Mouse (Mus musculus) forebrain, postnatal 0 days (tissue): ENCODE data around the gene Wdtc1. TPM values are rescaled to one million over a fixed set of nuclear protein-coding genes. Genes with fewer than 3 reads are reported as not detected.

Source experiments
- ATAC-seq: fragments of 200-750 bp; cut with Nextera tagmentation; 2 replicates; pipeline ENCODE4 v1.8.0; 2017; ENCODE audit warnings: mild to moderate bottlenecking, moderate library complexity
- DNase-seq: peaks from one replicate; pipeline ENCODE4 v3.0.0-alpha.2; 2015
- H3K27ac ChIP-seq: fragments of 300-500 bp; sonication (generic); 2 replicates; pipeline ENCODE4 v1.5.1; 2014; ENCODE audit warnings: low read depth, mild to moderate bottlenecking, antibody characterized with exemption, low read length, moderate library complexity, mixed read lengths
- H3K27me3 ChIP-seq: fragments of 300-500 bp; sonication (generic); 2 replicates; pipeline ENCODE4 v1.6.1; 2014; ENCODE audit warnings: mild to moderate bottlenecking, low read length, mixed read lengths; ENCODE audit not compliant: insufficient read depth
- H3K36me3 ChIP-seq: fragments of 300-500 bp; sonication (generic); 2 replicates; pipeline ENCODE4 v1.6.1; 2014; ENCODE audit warnings: mild to moderate bottlenecking, moderate library complexity; ENCODE audit not compliant: insufficient read depth
- H3K4me1 ChIP-seq: fragments of 300-500 bp; sonication (generic); 2 replicates; pipeline ENCODE4 v1.6.1; 2014; ENCODE audit warnings: antibody characterized with exemption; ENCODE audit not compliant: insufficient read depth
- H3K4me2 ChIP-seq: fragments of 300-500 bp; sonication (generic); 2 replicates; pipeline ENCODE4 v1.6.1; 2014; ENCODE audit warnings: low read depth, mild to moderate bottlenecking, moderate library complexity
- H3K4me3 ChIP-seq: fragments of 300-500 bp; sonication (generic); 2 replicates; pipeline ENCODE4 v1.5.1; 2014; ENCODE audit warnings: low read depth, low read length, mixed read lengths
- H3K9ac ChIP-seq: fragments of 300-500 bp; sonication (generic); 2 replicates; pipeline ENCODE4 v1.6.1; 2014; ENCODE audit warnings: mild to moderate bottlenecking
- H3K9me3 ChIP-seq: fragments of 300-500 bp; sonication (generic); 2 replicates; pipeline ENCODE4 v1.6.1; 2016; ENCODE audit warnings: low read length
- CTCF ChIP-seq: sonication (generic); IDR thresholded peaks from 2 replicates; pipeline ENCODE4 v1.5.1; 2016; ENCODE audit warnings: antibody characterized with exemption, control low read depth, low read depth
- WGBS: fragments of 180-500 bp; shearing (Covaris S2); extraction: QIAGEN DNeasy Blood & Tissue Kit; methylation state at CpG from one replicate; pipeline ENCODE4 v1.1.7; 2014; 5-methylcytosine and 5-hydroxymethylcytosine counted together
- polyA plus RNA-seq: library from polyadenylated mRNA; unstranded; fragments of >200 nt; fragmentation: Nextera tagmentation; extraction: Ambion mirVana; gene quantifications from 2 replicates; pipeline ENCODE4 v1.2.1, GENCODE M21; 2015
- total RNA-seq: library from RNA; depleted of rRNA; stranded (reverse); fragments of >200 nt; gene quantifications from 2 replicates; pipeline ENCODE4 v1.2.3, GENCODE M21; 2014; rRNA removed

The Wdtc1 gene
- total RNA-seq, result 35.5 and 43.9 TPM in 2 replicates
- 13.0 and 16.3 TPM in 2 replicates for polyA plus RNA-seq

DNA sequence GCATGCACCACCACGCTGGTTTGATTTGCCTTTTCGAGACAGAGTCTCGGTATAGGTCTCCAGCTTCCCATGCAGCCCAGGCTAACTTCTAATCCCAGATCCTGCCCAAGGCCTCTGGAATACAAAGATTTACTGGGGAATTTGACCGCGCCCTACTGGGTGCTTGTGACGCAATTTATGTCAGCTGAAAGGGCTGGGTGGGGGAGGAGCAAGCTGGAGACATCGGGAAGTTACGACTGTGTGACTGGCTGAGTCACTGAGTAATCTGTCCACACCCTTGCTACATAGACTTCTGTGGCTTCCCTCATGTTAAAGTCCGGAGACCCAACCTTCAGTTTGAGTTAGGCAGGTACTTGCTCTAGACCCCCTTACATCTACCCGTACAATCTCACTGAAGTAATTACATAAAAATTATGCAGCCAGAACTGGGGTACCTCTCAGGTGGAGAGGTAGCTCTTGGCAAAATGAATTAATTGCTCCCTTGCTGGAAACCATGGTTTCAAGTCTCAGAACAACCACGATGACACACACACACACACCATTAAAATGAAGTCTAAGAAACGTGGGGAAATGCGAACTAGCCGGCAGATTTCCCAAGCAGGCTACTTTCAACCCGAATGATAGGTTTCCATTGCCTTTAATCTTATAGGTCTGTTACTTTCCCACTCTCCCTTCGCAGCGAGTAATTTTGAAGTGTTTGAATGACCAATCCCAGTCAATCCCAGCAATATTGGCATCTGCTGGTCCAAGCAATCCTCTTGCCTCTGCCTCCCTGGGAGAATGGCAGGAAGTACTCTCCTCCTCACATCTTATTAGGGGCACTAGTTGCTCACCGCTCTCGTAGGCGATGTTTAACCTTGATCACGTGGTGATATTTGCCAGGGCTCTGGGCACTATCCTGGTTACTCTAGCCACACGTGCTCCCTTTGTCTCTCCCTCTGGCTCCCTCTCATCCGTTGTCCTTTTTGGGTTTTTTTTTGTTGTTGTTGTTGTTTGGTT lies at the start of gene Wdtc1:
Gene Wdtc1, minus strand, starts transcription at position 115 of the 999 bp plus-strand sequence.
- WGBS, result 92% methylated on average over 23 of the region's 23 CpGs
- Histone ChIP-seq H3K36me3 (no peaks in the 10 kb centered on the region), H3K4me3 (no peak within 1 kb of the TSS), H3K27me3 (no peaks in the 10 kb centered on the region), H3K9me3 (no peaks in the 10 kb centered on the region), H3K9ac (no peak within 1 kb of the TSS), H3K27ac (no peak within 1 kb of the TSS), H3K4me2 (no peak within 1 kb of the TSS), H3K4me1 (no peaks in the 10 kb centered on the region)
- DNase-seq (no peak), ATAC-seq (no peak)
- TF ChIP-seq CTCF, result no peak

DNA sequence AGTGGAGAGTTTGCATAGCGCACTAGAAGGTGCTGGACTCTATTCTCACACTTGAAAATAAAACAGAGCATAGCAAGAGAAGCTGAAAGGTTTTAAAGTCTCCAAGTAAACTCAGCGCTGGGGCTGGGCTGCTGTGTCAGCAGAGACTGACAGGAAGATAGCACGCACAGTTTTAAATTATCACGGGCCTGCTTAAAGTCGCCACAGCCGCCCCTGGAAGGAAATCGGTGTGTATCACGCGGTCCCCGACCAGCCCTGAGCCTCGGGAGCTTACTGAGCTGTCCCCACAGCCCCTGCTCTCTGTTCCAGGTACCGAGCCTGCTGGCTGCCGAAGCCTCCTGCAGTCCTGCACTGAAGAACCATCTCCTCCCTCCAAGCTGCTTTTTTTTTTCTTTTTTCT lies 48.7 kb upstream of the Wdtc1 start:
- H3K4me2 ChIP-seq, result no peak overlapping the region
- no peak overlapping the region for H3K4me3 ChIP-seq
- no peaks in the 10 kb centered on the region for H3K4me1 ChIP-seq
- H3K36me3 ChIP-seq, result no peaks in the 10 kb centered on the region
- no peaks in the 10 kb centered on the region for H3K9me3 ChIP-seq
- ATAC-seq, result no peak
- no peaks in the 10 kb centered on the region for H3K27me3 ChIP-seq
- 71% methylated on average over 13 of the region's 13 CpGs for WGBS
- H3K27ac ChIP-seq, result no peak overlapping the region
- no peak overlapping the region for H3K9ac ChIP-seq
- TF ChIP-seq CTCF, result no peak
- no peak for DNase-seq

DNA sequence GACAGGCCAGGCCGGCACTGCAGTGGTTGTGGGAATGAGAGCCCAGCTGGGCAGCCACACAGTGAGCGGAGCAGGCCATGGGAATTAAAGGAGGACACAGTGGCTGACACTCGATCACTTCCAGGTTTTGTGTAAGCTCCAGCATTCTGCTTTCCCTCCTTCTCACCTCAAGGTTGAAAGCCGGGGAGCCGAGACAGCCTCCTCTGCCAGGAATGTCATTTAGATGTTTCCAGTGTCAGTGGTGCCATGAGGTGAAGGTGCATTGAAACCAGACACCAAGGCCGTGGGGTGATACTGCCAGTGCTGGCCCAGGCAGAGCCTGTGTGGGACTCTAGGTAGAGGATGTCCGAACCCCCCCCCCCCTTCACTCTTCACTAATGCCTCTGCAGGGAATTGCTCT lies 46.8 kb upstream of the Wdtc1 start:
- no peak overlapping the region for H3K4me3 ChIP-seq
- H3K4me1 ChIP-seq, result no peaks in the 10 kb centered on the region
- ATAC-seq (no peak), DNase-seq (no peak)
- WGBS, result 71% methylated on average over 7 of the region's 7 CpGs
- no peak for TF ChIP-seq CTCF
- no peaks in the 10 kb centered on the region for H3K27me3 ChIP-seq
- H3K9ac ChIP-seq, result no peak overlapping the region
- no peak overlapping the region for H3K4me2 ChIP-seq
- no peaks in the 10 kb centered on the region for H3K36me3 ChIP-seq
- no peaks in the 10 kb centered on the region for H3K9me3 ChIP-seq
- no peak overlapping the region for H3K27ac ChIP-seq

DNA sequence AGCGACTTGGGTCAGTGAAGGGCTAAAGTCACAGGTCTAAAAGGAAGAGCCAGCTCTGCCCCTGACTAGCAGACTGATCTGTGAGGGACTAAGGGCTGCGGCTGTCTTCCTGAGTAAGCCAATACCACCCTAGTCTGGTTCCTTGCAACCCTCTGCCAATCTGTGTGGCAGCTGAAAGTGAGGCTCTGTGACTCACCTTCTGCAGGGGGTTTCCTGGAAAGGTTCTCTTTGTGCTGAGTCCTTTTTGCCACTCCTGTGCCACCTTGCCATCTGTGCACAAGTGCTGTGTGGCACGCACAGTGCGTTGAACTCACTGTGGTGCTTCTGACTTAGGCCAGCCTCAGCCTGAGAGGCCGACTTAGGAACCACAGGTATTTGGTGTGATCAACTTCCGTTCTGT lies 46.2 kb upstream of the Wdtc1 start:
- Histone ChIP-seq H3K4me2 (no peak overlapping the region), H3K4me1 (no peaks in the 10 kb centered on the region), H3K36me3 (no peaks in the 10 kb centered on the region), H3K27me3 (no peaks in the 10 kb centered on the region), H3K9me3 (no peaks in the 10 kb centered on the region), H3K9ac (no peak overlapping the region), H3K4me3 (no peak overlapping the region), H3K27ac (no peak overlapping the region)
- no peak for TF ChIP-seq CTCF
- WGBS, result 86% methylated on average over 6 of the region's 6 CpGs
- DNase-seq, result no peak
- no peak for ATAC-seq

DNA sequence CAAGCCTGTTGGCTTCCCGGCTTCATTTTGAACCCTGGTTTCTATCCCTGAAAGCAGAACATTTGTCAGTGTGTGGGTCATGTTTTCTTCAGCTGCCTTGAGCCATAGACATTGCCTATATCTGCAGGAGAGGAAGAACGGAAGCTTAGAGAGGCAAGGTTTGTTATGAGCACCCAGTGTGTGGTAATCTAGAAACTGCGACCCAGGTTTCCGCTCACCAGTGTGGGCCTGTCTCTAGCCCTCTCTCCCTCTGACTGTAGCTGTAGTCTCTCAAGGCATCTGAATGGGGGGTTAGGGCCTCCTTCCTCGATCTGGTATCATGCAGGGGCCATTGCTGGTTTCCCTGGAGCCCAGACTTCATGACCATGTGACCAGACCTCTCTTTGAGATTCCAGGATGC lies 45.3 kb upstream of the Wdtc1 start:
- no peak for ATAC-seq
- 79% methylated on average over 5 of the region's 5 CpGs for WGBS

GRCm38 (mm10) chr4:133397961-133398360 lies 44.7 kb upstream of the Wdtc1 start:
- no peaks in the 10 kb centered on the region for H3K36me3 ChIP-seq

More for the DNA sequence above, 45.3 kb upstream of the Wdtc1 start:
- no peak for TF ChIP-seq CTCF
- no peak overlapping the region for H3K4me3 ChIP-seq
- H3K27ac ChIP-seq, result no peak overlapping the region
- no peaks in the 10 kb centered on the region for H3K36me3 ChIP-seq
- H3K27me3 ChIP-seq, result no peaks in the 10 kb centered on the region
- H3K4me2 ChIP-seq, result no peak overlapping the region
- DNase-seq, result no peak
- no peaks in the 10 kb centered on the region for H3K9me3 ChIP-seq
- H3K9ac ChIP-seq, result no peak overlapping the region
- H3K4me1 ChIP-seq, result no peaks in the 10 kb centered on the region

GRCm38 (mm10) chr4:133397299-133397698 lies 44.0 kb upstream of the Wdtc1 start:
- Histone ChIP-seq H3K4me1 (no peaks in the 10 kb centered on the region), H3K9me3 (no peaks in the 10 kb centered on the region), H3K4me2 (no peak overlapping the region), H3K27me3 (no peaks in the 10 kb centered on the region), H3K36me3 (no peaks in the 10 kb centered on the region), H3K9ac (no peak overlapping the region), H3K4me3 (no peak overlapping the region), H3K27ac (no peak overlapping the region)
- WGBS, result 51% methylated on average over 5 of the region's 5 CpGs
- no peak for ATAC-seq
- no peak for TF ChIP-seq CTCF
- DNase-seq, result no peak

More at GRCm38 (mm10) chr4:133397961-133398360, 44.7 kb upstream of the Wdtc1 start:
- Histone ChIP-seq H3K9me3 (no peaks in the 10 kb centered on the region), H3K27me3 (no peaks in the 10 kb centered on the region), H3K4me3 (no peak overlapping the region), H3K4me2 (no peak overlapping the region), H3K9ac (no peak overlapping the region), H3K27ac (no peak overlapping the region), H3K4me1 (no peaks in the 10 kb centered on the region)
- no peak for ATAC-seq
- WGBS, result 89% methylated on average over 8 of the region's 8 CpGs
- TF ChIP-seq CTCF, result no peak
- no peak for DNase-seq
